ENCODE assay signal across 8 mouse cellular contexts in the genomic region with DNA sequence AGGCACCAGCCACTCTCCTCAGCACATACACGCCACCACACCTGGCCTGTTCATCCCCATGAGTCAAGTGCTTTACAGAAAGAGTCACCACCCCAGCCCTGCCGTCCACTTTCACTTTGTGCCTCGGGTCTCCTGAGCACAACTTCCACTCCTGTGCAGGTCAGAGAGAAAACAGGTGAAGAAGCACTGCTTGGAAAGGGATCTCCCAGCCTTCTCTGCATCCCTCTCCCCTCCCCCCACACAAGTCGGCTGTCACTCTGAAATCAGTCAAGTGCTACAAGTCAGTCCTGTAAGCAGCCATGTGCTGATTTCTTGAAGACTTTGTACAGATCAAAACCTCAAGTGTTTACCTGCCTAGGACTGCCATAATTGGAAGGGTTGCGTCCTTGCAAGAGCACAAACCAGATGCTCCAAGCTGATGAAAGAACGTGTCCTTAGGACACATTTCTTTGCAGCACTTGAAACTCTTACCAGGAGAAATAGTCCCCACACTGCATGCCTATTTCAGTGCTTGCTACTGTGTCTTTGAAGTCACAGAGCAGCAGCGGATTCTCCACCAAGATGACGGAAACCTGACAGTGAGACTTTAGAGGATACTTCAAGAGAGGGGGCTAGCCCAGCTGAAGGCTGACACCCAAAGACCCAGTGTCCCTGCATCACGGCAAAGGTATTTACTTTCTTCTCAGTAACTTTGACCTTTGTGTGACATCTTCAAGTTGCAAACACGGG. TPM values are rescaled to one million over a fixed set of nuclear protein-coding genes. Genes with fewer than 3 reads are reported as not detected.
A peak's percentile ranks its signal among the peaks of the same experiment; 100 is the strongest.
DNase-seq lines count a peak whose midpoint lies in the region; ATAC-seq and TF ChIP-seq lines count a peak whose summit lies in the region.

No protein-coding gene starts in this region.

- no peaks in the 10 kb centered on the region for H3K36me3 ChIP-seq in heart, embryonic 15.5 days
- peaks cover 2% of the 10 kb centered on the region for H3K36me3 ChIP-seq in heart, adult 2 months (ENCODE audit: control insufficient read depth, insufficient read depth, low read length)
- H3K36me3 ChIP-seq in midbrain, postnatal 0 days (ENCODE audit: insufficient read depth, low read length) = no peaks in the 10 kb centered on the region
- no peaks in the 10 kb centered on the region for H3K36me3 ChIP-seq in midbrain, embryonic 11.5 days (ENCODE audit: control insufficient read depth, insufficient read depth, low read length)

- intact Hi-C loops in heart, adult 2 months (cut with DNase I) = no loop called here

- no peak for TF ChIP-seq CTCF in heart, adult 2 months (IDR thresholded peaks at IDR 0.05)
- no peak for TF ChIP-seq CTCF in midbrain, postnatal 0 days (IDR thresholded peaks at IDR 0.05)

- H3K27ac ChIP-seq in heart, embryonic 15.5 days = no peak overlapping the region
- H3K27ac ChIP-seq in heart, adult 2 months = no peak overlapping the region
- peak overlapping the region; percentile 32; the same call in 1 of the 2 replicates for H3K27ac ChIP-seq in midbrain, postnatal 0 days (ENCODE audit: low read depth, low read length)
- no peak overlapping the region for H3K27ac ChIP-seq in midbrain, embryonic 11.5 days (ENCODE audit: low read depth, low read length)

- TF ChIP-seq POLR2A in heart, adult 2 months (IDR thresholded peaks at IDR 0.05; ENCODE audit: insufficient read depth, low read depth, low read length) = no peak

- 38% methylated on average over 10 of the region's 10 CpGs for WGBS in heart, embryonic 15.5 days
- WGBS in heart, adult 2 months = 71% methylated on average over 10 of the region's 10 CpGs
- WGBS in midbrain, postnatal 0 days = 57% methylated on average over 10 of the region's 10 CpGs
- 70% methylated on average over 10 of the region's 10 CpGs for WGBS in midbrain, embryonic 11.5 days

- H3K79me2 ChIP-seq in heart, adult 2 months (replicated peaks; ENCODE audit: control insufficient read depth, insufficient read depth, low read length) = no peaks in the 10 kb centered on the region

- no peaks in the 10 kb centered on the region for H3K27me3 ChIP-seq in heart, embryonic 15.5 days
- no peaks in the 10 kb centered on the region for H3K27me3 ChIP-seq in heart, adult 2 months (ENCODE audit: control insufficient read depth, insufficient read depth, low read length)
- H3K27me3 ChIP-seq in midbrain, postnatal 0 days (ENCODE audit: insufficient read depth, low read length) = no peaks in the 10 kb centered on the region
- no peaks in the 10 kb centered on the region for H3K27me3 ChIP-seq in midbrain, embryonic 11.5 days (ENCODE audit: control insufficient read depth, insufficient read depth, low read length)

- no peak for TF ChIP-seq EP300 in heart, adult 2 months (IDR thresholded peaks at IDR 0.05; ENCODE audit: insufficient read depth, low read depth, low read length)

- H3K4me1 ChIP-seq in heart, embryonic 15.5 days (replicated peaks) = peaks cover 38% of the 10 kb centered on the region
- peaks cover 10% of the 10 kb centered on the region for H3K4me1 ChIP-seq in heart, adult 2 months (ENCODE audit: control insufficient read depth, insufficient read depth, low read length)
- H3K4me1 ChIP-seq in midbrain, postnatal 0 days (ENCODE audit: insufficient read depth, low read length) = peaks cover 7% of the 10 kb centered on the region; the same call in 1 of the 2 replicates
- 0 out of 2 replicates have a peak, but pooled peaks cover 2% of the 10 kb centered on the region for H3K4me1 ChIP-seq in midbrain, embryonic 11.5 days (ENCODE audit: control insufficient read depth, insufficient read depth, low read length)

- no peak for ATAC-seq in heart, embryonic 15.5 days (replicated peaks; ENCODE audit: insufficient number of reproducible peaks, insufficient read depth, low FRiP score, low read depth)
- ATAC-seq in midbrain, postnatal 0 days (ENCODE audit: low FRiP score) = no peak
- no peak for ATAC-seq in midbrain, embryonic 11.5 days (ENCODE audit: low FRiP score)

- DNase-seq in heart, adult 2 months = no peak
- DNase-seq in midbrain, postnatal 0 days (ENCODE audit: low spot score) = no peak
- DNase-seq in midbrain, embryonic 11.5 days (ENCODE audit: low spot score, missing footprints) = no peak
- DNase-seq in kidney, postnatal 36 days = peak; percentile 57 to 72
- peak; percentile 22 for DNase-seq in thymus, postnatal 25 days
- DNase-seq in embryo, embryonic 10 days (ENCODE audit: low spot score) = no peak
- no peak for DNase-seq in left cerebral cortex, adult 11 months (ENCODE audit: low spot score)

- no peaks in the 10 kb centered on the region for H3K9me3 ChIP-seq in heart, embryonic 15.5 days (replicated peaks)
- H3K9me3 ChIP-seq in midbrain, postnatal 0 days (ENCODE audit: low read length) = no peaks in the 10 kb centered on the region
- no peaks in the 10 kb centered on the region for H3K9me3 ChIP-seq in midbrain, embryonic 11.5 days (ENCODE audit: control insufficient read depth, low read length)

- H3K4me2 ChIP-seq in heart, embryonic 15.5 days = peak overlapping the region; percentile 39
- no peak overlapping the region for H3K4me2 ChIP-seq in midbrain, postnatal 0 days (ENCODE audit: low read depth, low read length, poor library complexity, severe bottlenecking)
- no peak overlapping the region for H3K4me2 ChIP-seq in midbrain, embryonic 11.5 days

- H3K9ac ChIP-seq in heart, embryonic 15.5 days = no peak overlapping the region
- no peak overlapping the region for H3K9ac ChIP-seq in heart, adult 2 months (ENCODE audit: low read depth, low read length)
- H3K9ac ChIP-seq in midbrain, postnatal 0 days (replicated peaks; ENCODE audit: low read length, poor library complexity, severe bottlenecking) = no peak overlapping the region
- no peak overlapping the region for H3K9ac ChIP-seq in midbrain, embryonic 11.5 days (ENCODE audit: low read length)

- H3K4me3 ChIP-seq in heart, embryonic 15.5 days = 0 out of 2 replicates have a peak overlapping the region, but pooled peaks have one; percentile 1
- H3K4me3 ChIP-seq in heart, adult 2 months = no peak overlapping the region
- no peak overlapping the region for H3K4me3 ChIP-seq in midbrain, postnatal 0 days (ENCODE audit: low read depth, low read length)
- H3K4me3 ChIP-seq in midbrain, embryonic 11.5 days (ENCODE audit: low read depth, low read length) = no peak overlapping the region

RNA-seq across cellular contexts. Expression of gene Atxn1, which starts 58.2 kb away (rescaled TPM):
- polyA plus RNA-seq in heart, embryonic 15.5 days (2015; fragmentation: Nextera tagmentation; extraction: Ambion mirVana) = 8.1 and 8.4 TPM in 2 replicates
- 10 to 100 TPM; 27.3 to 30.1 TPM for total RNA-seq in heart, adult 2 months (2021)
- 7.5 and 11.7 TPM in 2 replicates for polyA plus RNA-seq in heart, adult 2 months (2012; rRNA removed)
- 26.6 and 31.4 TPM in 2 replicates for total RNA-seq in midbrain, postnatal 0 days (2014; rRNA removed)
- polyA plus RNA-seq in midbrain, postnatal 0 days (2015; fragmentation: Nextera tagmentation; extraction: Ambion mirVana) = 9.3 and 12.0 TPM in 2 replicates
- 1.4 and 1.7 TPM in 2 replicates for polyA plus RNA-seq in midbrain, embryonic 11.5 days (2014; fragmentation: Nextera tagmentation; extraction: Ambion mirVana)

Comparison
In these comparisons a context has a peak if more than half of its experiments do, and no peak if none do; other contexts are left out.
1. DNase-seq: peak in kidney, postnatal 36 days (2 of 2) and thymus, postnatal 25 days (single experiment); none in heart, adult 2 months (0 of 2), midbrain, postnatal 0 days (single experiment), midbrain, embryonic 11.5 days (single experiment), embryo, embryonic 10 days (single experiment) and left cerebral cortex, adult 11 months (single experiment).